Mouse (Mus musculus) CH12.LX (cell line): ENCODE measurements around the gene Plekhf1.
A peak's percentile ranks its signal among the peaks of the same experiment; 100 is the strongest.

Source experiments
- CHD1 ChIP-seq: IDR thresholded peaks from 2 replicates; pipeline ENCODE4 v1.6.1; 2012; ENCODE audit warnings: low read depth, low read length, improper control_type of control experiment, inconsistent platforms
- CTCF ChIP-seq, 2 experiments: IDR thresholded peaks in 1 of 2; conservative IDR thresholded peaks in 1 of 2; 2 replicates each; pipeline ENCODE4 v1.5.1; 2011 to 2012; ENCODE audit warnings: low read depth in 2 of 2, low read length in 2 of 2, improper control_type of control experiment in 1 of 2, inconsistent platforms in 1 of 2, mild to moderate bottlenecking in 1 of 2, moderate library complexity in 1 of 2
- MAFK ChIP-seq: IDR thresholded peaks from 2 replicates; pipeline ENCODE4 v1.6.1; 2011; ENCODE audit warnings: low read length, improper control_type of control experiment; ENCODE audit not compliant: insufficient replicate concordance
- POLR2A ChIP-seq: IDR thresholded peaks from 2 replicates; pipeline ENCODE4 v1.6.1; 2011; ENCODE audit warnings: low read depth, mild to moderate bottlenecking, improper control_type of control experiment, low read length
- ZC3H11A ChIP-seq: IDR thresholded peaks from 2 replicates; pipeline ENCODE4 v1.6.1; 2012; ENCODE audit warnings: low read depth, mild to moderate bottlenecking, inconsistent platforms, low read length, improper control_type of control experiment
- ZMIZ1 ChIP-seq: IDR thresholded peaks from 2 replicates; pipeline ENCODE4 v1.6.1; 2012; ENCODE audit warnings: low read depth, mild to moderate bottlenecking, inconsistent platforms, low read length, improper control_type of control experiment

DNA sequence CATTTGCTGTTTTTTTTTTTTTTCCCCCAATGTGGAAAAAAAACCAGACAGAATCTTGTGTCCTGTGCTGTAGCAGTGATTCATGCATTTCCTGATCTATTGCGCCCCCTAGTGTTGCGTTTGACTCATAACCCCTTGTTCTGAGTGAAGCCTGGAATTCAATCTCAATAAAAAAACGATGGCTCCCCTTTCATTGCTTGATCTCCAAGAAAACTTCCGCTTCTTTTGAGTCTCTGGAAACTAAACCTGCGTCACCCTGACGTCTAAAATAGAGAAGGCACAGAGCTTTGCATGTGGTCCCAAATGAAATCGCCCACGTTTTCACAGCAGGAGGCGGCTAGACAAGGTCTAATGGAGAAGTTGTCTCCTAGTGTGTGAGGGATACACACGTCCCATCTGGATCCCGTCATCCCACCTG, 60.1 kb downstream of the Plekhf1 start:
- TF ChIP-seq CTCF (conservative IDR thresholded peaks at IDR 0.05 in 1 of 2, IDR thresholded peaks at IDR 0.05 in 1 of 2; ENCODE audit: low read depth in 2 of 2, low read length in 2 of 2) (peak; percentile 65 to 91), ZC3H11A (no peak), ZMIZ1 (no peak), MAFK (no peak), POLR2A (no peak), CHD1 (no peak)
